Mouse (Mus musculus): Measurements from ENCODE around the gene Gng2.
"Not testable (repeated sequence)": the region's sequence is repeated elsewhere in the genome, so short reads cannot be mapped to it uniquely, and the experiment has no call there.

The Gng2 gene

DNA sequence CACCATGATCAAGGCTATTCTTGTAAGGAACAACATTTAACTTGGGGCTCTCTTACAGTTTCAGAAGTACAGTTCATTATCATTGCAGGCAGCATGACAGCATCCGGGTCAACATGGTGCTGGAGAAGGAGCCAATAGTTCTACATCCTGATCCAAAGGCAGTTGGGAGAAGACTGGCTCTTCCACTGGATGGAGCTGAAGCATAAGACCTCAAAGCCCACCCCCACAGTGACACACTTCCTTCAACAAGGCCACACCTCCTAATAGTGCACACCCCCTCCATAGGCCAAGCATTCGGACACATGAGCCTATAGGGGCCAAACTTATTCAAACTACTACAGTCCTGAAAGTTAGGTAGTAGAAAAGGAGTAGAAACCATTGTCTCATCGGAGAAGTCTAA, 42.3 kb downstream of the Gng2 start:
- no peak for DNase-seq

DNA sequence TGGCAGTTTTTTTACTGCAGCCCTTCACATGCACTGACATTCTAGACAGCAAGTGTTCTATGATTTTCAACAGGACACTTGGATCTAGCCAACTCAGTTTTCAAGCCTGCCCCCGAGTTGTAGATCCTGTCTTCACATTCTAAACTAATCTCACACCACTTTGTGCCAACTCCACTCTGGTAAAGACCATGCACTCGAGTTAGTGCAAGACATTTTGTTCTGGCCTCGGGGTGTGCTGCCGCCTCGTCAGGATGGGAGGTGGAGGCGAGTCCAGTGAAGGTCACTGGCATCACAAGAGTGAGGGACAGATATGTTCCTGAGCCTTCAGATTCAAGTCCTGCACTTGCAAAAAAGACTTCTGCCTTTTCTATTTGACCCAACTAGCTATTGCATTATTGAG, 44.1 kb downstream of the Gng2 start:
- DNase-seq = no peak

DNA sequence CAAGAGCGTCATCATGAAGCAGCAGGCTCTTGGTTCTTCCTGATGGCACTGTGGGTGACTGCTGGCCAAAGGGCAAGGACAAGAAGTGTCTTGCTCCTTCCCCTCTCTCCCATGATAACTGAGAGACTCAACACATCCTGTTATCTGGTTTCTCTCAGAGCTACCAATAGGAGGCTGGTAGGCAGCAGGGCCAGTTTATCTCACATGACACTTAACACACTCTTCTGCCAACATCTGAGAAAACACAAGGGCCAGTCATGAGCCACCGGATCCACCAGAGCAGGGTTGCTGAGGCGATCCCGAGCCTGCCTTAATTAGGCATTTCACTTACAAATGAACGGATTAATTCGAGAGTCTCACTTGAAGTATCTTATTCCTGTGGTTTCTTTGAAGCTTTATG, 49.5 kb downstream of the Gng2 start:
- no peak for DNase-seq

DNA sequence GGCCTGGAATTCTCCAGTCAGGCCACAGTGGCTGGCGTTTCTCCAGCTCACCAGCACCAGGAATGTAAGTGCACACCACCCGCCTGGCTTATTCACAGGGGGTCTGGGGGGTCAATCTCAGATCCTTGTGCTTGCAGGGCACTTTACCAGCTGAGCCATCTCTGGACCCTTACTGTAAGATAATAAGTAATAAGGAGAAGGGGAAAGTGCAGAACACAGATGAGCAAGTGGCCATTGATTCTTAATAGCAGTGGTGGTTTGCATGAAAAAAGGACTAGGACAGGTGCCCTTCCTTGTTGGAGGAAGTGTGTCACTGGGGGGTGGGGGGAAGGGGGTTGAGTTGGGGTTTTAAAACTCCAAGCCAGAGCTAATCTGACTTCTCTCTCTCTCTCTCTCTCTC, 50.3 kb downstream of the Gng2 start:
- DNase-seq = no peak

DNA sequence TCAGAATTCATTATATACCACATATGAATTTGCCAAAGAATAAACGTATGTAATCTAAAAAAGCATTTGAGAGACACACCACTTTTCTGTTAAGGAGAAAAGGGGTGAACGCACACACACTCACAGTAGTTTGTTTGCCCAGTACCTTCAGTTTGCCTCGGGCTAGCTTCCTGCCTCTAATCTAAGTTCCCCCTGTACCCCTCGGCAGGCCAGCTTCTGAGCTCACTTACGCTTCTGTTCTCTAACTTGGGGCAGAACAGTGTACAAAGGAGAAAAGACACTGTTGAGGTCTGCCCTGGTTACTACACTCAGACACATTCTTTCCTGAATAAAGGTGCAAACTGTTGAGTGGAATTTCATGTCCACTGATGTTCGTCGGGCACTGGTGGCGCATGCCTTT, 51.1 kb downstream of the Gng2 start:
- no peak for DNase-seq

DNA sequence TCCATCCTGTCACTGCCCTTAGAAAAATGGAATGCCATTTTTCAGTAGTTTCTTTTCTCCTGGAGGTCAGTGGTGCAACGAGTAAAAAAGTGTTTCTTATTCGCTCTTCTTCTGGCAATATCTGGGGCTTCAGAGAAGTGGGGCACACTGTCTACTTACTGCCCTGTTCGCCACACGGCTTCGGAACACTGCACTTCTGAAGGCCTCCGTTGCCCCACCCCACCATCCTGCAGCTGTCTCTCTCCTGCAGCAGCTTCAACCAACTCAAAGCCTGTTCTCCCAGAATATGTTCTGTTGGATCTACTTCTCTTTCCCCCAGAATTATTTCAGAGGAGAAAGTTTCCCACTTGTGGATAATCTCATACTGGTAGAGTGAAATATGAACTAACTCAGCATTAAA, 52.3 kb downstream of the Gng2 start:
- no peak for DNase-seq

DNA sequence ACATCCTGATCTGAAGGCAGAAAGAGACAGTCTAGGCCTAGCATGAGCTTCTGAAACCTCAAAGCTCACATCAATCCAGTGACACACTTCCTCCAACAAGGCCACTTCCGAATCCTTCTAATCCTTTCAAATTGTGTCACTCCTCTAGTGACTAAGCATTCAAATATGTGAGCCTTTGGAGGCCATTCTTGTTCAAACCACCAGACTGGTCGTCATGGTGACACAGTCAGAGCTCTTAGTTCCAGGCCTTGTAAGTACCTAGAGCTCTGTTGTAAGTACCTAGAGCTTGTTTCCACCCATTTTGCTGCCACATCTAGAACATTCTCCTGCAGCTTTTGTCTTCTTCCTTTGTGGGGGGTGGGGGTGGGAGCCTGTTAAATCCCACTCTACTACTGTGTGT, 53.3 kb downstream of the Gng2 start:
- DNase-seq = no peak

DNA sequence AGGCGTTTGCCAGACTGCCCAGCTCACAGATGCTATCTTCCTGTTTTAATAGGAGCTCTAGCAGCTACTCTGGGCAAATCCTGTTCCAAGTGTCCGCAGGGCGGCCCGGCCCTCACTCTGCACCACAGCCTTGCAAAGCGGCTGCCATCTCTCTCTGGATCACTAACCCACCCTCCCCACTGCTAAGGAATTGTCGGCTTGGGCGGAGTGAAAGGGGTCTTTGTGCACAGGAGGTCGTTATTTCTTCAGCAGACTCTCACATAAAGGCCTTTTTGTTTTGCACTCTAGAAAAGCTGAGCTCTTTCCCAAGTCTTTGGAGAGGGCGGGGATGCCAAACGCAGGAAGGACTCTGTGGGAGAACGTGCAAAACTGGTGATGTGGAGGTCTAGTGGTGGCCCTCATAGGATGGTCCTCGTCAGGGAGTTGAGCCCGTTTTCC, 57.2 kb downstream of the Gng2 start:
- DNase-seq = no peak

DNA sequence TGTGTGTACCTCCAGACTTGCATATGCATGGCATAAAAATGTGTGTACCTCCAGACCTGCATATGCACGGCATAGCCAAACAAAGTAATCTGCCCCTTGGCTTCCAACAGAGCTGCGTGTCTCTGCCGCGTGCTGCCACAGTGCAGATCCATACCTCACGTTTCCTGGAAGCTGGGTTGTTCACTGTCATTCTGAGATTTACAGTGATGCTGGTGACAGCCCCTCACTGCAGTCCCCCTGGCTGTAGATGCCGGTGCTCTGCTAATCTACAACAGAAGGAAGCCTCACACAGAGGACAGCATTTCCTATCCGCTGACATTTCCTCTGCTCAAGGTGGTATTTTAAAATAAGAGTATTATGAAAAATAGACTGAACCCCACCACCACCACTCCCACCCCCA, 57.6 kb downstream of the Gng2 start:
- DNase-seq = no peak

DNA sequence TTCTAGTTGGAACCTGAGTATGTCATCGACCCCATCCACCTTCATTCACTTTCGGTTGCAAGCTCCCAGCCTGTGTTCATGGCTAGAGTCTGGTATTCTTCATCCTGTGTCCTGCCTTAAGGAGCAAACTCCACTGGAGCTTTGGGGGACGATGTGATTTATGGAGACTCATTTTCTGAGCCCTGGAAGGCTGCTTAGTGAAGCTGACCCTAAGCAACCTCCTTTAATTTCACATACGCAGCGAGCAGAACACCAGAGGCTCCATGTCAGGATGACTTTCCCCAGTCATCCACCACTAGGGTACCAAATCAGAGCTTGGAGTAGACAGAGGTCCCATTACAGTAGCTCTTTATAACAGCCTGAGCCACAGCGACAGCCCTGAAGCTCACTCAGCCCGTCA, 59.9 kb downstream of the Gng2 start:
- no peak for DNase-seq

DNA sequence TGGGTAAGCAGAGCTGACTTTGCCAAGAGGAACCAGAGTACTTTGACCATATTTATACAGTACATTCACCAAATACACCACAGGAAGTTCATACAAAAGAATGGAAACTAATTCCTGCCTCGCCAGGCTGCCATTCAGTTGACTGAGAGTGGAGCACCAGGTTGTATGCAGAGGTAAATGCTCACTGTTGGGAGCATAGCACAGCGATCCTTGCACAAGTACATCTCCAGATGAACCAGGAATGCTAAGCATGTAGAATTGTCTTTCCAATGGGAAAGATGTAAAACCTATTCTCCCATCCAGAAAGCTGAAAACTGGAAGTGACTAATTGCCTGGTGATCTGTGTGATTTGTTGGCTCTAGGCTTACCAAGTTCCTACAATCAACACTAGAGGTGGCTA, 61.1 kb downstream of the Gng2 start:
- no peak for DNase-seq

DNA sequence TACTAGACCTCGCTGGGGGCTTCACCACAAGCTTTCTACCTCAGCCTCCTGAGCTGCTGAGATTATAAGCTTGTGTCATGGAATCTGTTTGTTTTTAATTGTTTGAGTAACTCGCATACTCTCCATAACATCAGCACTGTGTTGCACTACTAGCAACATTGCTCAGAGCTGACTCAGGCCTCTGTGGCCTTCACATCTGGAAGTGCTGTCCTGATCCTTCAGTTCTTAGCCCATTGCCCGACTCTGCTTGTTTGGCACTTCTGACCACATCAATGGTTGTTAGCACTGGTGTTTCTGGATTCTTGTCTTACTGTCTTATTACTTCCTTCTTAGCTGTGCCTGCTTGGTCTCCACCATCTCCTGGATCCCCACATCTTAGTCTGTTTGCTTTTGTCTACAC, 64.5 kb downstream of the Gng2 start:
- no peak for DNase-seq

DNA sequence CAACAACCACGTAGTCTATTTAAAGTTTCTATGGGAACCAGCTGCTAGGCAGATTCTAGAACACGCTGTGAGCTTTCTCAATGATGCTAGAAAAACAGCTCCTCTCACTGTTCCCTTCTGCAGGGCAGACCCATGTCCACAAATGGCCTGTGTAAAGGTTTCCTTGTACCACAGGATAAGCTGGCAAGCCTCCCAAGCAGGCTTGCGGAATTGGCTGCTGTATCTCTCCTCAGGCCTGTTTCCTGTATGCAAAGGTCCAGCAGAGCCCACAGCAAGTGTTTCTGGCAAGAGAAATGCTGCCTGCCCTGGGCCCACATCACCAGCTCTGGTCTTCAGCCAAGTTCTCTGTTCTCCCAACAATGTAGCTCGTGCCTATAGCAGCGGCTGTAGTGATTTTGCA, 71.8 kb downstream of the Gng2 start:
- peak; percentile 54 for DNase-seq

DNA sequence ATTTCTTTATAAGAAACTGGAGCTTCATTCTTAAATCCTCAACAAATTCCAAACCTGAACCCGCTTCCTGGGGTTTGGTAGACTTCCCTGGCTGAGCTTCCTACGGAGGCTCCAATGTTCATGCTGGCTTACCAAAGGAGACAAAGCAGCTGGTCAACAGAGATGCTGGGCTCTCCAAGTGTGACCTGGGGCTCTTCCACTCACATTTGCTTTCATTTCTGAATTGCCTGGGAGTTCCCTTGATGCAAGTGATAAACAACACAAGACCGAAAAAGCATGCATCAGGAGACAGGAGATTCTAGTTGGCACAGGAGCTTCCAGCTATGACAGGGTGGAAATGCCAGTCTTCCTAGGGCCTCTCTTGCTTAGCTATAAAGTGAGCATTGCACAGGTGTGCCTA, 72.6 kb downstream of the Gng2 start:
- DNase-seq = no peak

DNA sequence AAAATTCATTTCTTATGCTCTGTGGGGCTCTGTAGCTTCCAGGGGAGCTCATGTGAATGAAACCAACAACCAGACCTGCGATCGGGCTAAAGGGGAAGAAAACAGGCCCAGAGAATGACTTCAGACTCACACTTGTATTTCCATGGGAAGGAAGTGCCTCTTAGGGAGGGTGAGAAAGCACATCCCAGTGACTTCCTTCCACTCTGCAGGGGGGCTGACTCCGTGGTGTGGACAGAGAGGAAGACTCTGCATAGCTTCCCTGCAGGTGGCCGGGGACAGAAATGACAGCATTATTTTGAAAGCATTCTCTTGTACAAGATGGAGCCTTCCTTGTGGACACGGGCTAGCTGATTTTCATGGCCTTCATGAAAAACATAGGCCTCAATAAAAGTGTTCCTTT, 73.4 kb downstream of the Gng2 start:
- DNase-seq = peak; percentile 14

DNA sequence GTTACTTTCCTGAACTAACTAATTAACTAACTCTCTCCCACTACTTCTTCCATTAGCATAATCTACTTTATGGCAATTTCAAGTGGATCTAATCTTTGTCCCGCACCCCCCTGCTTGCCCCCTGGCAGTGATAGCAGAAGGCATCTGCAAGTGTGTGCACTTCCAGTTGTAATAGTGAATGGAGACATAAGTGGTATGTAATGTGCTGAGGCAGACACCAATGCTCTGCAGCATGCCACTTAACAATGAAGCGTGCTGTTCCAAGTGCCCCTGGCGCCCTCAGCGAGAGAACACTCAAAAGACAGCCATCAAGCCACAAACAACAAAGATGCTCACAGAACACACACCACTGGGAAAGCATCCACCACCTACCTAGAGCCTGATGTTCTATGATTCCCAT, 76.9 kb downstream of the Gng2 start:
- DNase-seq = no peak

DNA sequence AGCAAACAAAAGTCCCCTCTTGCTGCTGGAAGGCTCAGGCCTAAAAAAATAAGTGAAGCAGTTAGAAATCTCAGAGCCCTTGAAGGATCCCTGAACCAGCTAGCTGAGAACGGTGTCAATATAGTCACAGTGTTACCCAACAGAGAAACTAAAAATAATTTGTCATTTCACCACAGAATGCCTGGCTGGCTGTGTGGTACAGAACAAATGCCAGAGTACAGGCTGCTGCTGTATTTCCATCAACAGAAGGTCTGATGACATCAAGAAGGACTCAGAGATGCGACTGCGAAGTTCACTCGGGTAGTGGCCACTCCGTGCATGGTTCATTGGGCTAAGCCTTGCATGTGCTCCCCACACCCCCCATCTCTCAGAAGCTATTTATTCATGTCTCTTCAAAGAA, 89.9 kb downstream of the Gng2 start:
- no peak for DNase-seq

DNA sequence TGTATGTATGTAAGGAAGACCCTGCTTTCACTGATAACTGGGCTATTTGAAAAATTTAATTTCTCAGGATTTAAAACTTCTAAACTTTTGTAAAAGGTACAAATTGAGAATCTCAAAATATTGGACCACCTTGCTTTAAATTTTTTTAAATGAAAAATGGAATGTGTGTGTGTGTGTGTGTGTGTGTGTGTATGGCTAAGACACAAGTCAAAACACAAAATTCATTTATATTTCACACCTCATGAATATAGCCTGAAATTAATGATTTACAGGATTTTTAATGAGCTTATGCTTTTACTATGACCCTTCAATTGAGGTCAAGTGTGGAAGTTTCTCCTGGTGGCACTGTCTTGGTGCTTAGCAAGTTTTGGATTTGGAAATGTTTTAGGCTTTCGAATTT, 93.0 kb downstream of the Gng2 start:
- not testable (repeated sequence) for DNase-seq

DNA sequence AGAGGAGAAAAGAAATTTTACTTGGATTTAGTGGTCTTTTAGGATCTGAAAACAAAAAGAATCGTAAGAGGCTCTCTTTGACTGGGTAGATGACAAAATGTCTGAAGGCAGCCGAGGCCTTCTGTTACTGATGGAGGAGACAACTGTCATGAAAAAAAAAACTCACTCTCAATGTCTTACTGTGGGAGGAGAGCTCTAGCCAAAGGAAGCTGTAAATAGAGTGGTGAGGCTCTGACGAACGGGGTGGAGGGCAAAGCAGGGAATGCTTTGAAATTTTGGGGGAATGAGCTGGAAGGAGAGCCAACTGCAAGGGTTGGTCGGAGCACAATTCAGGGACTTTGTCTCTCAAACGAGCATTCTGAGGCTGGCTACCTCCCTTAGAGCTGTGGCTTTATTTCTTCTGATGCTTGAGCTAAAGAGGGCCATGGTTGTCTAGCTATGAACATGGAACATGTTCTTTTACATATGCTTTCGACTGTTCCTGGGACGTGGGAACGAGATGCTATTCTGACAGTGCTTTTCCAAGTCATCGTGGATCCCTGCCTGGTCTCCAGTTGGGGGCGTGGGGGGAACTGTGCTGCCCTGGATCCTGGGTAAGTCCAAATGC, 103.1 kb downstream of the Gng2 start:
- DNase-seq = no peak

DNA sequence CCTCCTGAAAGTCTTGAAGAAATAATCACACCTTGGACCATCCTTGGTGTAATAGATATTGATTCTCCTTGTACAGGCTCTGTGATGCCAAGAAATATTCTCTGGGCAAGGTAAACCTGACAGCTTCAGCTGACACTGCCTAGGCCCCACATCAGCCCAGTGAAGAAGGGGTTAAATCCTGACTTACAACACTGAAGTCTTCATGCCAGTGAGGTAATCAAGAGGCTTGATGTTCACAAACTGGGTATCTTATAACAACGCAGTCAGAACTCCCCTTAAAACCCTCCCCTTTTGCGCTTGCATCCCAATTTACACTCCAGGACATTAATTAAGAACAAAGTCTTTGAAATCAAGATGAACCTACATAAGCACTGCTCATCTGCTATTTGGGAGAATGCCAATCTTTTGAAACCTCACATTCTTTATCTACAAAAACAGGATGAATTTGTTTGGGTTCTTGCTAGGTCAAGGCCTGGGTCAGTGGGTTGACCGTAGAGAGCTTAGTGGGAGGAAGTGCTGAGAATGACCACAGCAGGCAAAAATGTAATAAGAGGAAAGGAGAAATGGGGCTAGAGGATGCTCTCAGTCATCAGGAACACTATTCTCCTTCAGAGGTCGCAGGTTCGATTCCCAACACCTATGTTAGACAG, 110.0 kb downstream of the Gng2 start:
- peak; percentile 7 for DNase-seq

DNA sequence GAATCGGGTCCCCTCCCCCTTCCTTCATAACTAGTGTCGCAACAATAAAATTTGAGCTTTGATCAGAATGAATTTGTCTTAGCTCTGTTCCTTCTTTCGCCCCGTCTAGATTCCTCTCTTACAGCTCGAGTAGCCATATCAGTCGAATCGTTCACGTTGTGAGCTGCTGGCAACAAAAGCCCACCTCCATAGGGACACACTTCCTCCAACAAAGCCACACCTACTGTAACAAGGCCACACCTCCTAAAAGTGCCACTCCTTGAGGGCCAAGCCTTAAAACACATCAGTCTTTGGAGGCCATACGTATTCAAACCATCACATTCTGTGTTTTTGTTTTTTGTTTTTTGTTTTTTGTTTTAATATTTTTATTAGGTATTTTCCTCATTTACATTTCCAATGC, 112.3 kb downstream of the Gng2 start:
- DNase-seq = not testable (repeated sequence)

DNA sequence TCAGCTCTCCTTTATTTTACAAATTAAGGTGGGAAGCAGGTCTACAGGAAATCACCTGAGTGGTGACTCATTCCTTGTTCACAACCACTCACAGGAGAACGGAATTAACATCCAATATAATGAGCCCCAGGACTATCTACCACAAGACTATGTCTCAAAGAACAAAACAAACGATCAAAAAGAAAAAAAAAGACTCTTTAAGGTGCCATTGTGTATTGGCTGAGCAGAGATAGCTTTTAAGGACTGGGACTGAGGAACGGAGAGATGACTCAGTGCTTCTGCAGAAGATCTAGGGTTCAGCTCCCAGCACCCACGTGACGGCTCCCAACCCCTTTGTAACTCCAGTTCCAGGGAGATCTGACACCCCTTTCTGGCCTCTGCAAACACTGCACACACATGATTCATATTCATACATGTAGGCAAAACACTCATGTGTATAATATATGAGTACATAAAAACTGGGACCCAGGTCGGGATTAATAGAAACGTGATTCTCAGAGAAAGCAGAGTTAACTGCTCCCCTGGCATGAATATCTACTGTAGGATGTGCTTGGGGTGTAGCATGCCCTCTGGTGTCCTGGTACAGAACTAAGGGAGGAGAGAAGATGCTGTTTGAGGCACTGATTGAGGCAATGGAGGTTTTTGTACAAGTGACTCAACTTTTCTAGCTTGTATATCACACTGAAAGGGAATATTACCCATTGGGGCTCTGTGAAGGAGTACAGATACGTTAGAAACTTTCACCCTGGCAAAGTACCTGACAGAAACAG, 115.9 kb downstream of the Gng2 start:
- no peak for DNase-seq

DNA sequence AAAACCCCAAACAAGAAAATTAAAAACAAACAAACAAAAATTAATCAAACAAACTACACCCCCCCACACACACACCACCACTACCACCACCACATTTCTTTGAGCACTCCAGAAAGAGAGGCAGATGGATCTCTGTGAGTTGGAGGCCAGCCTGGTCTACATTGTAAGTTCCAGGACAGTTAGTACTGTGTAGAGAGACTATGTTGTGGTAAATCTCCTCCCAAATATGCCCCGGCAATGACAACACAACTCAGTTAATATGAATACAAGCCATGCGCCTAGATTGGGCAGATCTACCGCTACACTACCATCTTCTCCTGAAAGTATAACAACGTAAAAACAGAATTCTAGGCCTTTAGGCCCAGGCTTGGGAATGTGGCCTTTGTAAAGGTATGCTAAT, 117.1 kb downstream of the Gng2 start:
- DNase-seq = no peak
